Comparison of ENCODE assay signal across 23 mouse cellular contexts in the genomic region with DNA sequence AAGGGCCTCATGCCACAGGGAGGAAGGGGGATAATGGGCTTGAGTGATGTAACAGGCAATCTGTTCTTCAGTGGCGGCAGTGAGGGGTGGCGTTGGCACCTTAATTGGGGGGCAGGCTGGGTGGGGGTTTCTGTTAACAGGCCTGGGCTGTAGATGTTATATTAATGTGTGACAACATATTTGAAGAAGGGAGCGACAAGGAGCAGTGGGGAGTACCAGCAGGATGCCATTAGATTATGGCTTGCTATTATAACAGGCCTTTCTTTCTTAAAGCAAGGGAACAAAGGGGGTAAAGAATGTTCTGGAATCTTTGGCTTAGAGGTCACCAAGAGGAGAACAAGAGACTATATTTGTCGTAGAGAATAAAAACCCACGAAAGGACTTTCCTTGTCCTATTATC.
"Had no signal": no experiment of that assay in that cellular context is flagged by ENCODE, and none has a peak within 500 bp of the region (broad histone marks: within the 10 kb centered on the region; RNA-seq: fewer than 3 reads in every experiment).

No protein-coding gene starts in this region.

- H3K27me3 ChIP-seq: lung, embryonic 15.5 days had no signal

- H3K36me3 ChIP-seq: limb, embryonic 10.5 days; limb, embryonic 13.5 days; liver, embryonic 12.5 days; liver, embryonic 15.5 days; lung, embryonic 15.5 days; midbrain, embryonic 10.5 days; neural tube, embryonic 13.5 days had no signal

- H3K27ac ChIP-seq: kidney, postnatal 0 days; limb, embryonic 10.5 days; limb, embryonic 13.5 days; liver, embryonic 12.5 days; liver, embryonic 15.5 days; lung, embryonic 15.5 days; midbrain, embryonic 10.5 days; neural tube, embryonic 13.5 days; stomach, postnatal 0 days had no signal

- H3K4me1 ChIP-seq: liver, embryonic 12.5 days had no signal

- H3K9ac ChIP-seq: limb, embryonic 13.5 days; liver, embryonic 12.5 days; liver, embryonic 15.5 days; lung, embryonic 15.5 days; neural tube, embryonic 13.5 days had no signal

- H3K4me3 ChIP-seq: limb, embryonic 10.5 days; limb, embryonic 13.5 days; liver, embryonic 12.5 days; liver, embryonic 15.5 days; lung, embryonic 15.5 days; megakaryocyte, embryonic 14.5 days; midbrain, embryonic 10.5 days; neural tube, embryonic 13.5 days had no signal

- ATAC-seq: liver, embryonic 12.5 days had no signal

- H3K9me3 ChIP-seq: limb, embryonic 10.5 days; limb, embryonic 13.5 days; liver, embryonic 12.5 days; liver, embryonic 15.5 days; lung, embryonic 15.5 days; megakaryocyte, embryonic 14.5 days; midbrain, embryonic 10.5 days; neural tube, embryonic 13.5 days had no signal

- H3K4me2 ChIP-seq: limb, embryonic 13.5 days; liver, embryonic 12.5 days; liver, embryonic 15.5 days; lung, embryonic 15.5 days; neural tube, embryonic 13.5 days had no signal

- DNase-seq: kidney, adult 2 months; kidney, postnatal 25 days; liver; lung, adult 18-20 months; lung, postnatal 10 days; lung, postnatal 36 days; midbrain, embryonic 14.5 days; right cerebral cortex, adult 18-20 months; right cerebral cortex, postnatal 14 days; right cerebral cortex, postnatal 4 days; thymus, adult 2 months; thymus, postnatal 14 days; thymus, postnatal 4 days had no signal
